Mouse (Mus musculus) ES-Bruce4 (cell line): ENCODE results near the gene Shprh. TPM values are rescaled to one million over a fixed set of nuclear protein-coding genes. Genes with fewer than 3 reads are reported as not detected.
"Not testable (repeated sequence)": the region's sequence is repeated elsewhere in the genome, so short reads cannot be mapped to it uniquely, and the experiment has no call there.

Experiments
- H3K27ac ChIP-seq: 2 replicates; pipeline ENCODE4 v1.5.1; 2012; ENCODE audit warnings: low read length, inconsistent platforms; ENCODE audit not compliant: insufficient read depth
- H3K27me3 ChIP-seq: 2 replicates; pipeline ENCODE4 v1.6.1; 2012; ENCODE audit warnings: mild to moderate bottlenecking, low read length, inconsistent platforms; ENCODE audit not compliant: control insufficient read depth, poor library complexity, insufficient read depth, severe bottlenecking
- H3K36me3 ChIP-seq: 2 replicates; pipeline ENCODE4 v1.6.1; 2012; ENCODE audit warnings: inconsistent platforms, mild to moderate bottlenecking, low read length, moderate library complexity; ENCODE audit not compliant: control insufficient read depth, poor library complexity, insufficient read depth, severe bottlenecking
- H3K4me1 ChIP-seq: one replicate; pipeline ENCODE4 v1.8.1; 2011; ENCODE audit warnings: low read length; ENCODE audit not compliant: control insufficient read depth, insufficient read depth
- H3K4me3 ChIP-seq: 2 replicates; pipeline ENCODE4 v1.5.1; 2011; ENCODE audit warnings: low read depth, mild to moderate bottlenecking, low read length
- H3K9ac ChIP-seq: 2 replicates; pipeline ENCODE4 v1.6.1; 2012; ENCODE audit warnings: low read depth, mild to moderate bottlenecking, inconsistent platforms; ENCODE audit not compliant: poor library complexity, severe bottlenecking
- H3K9me3 ChIP-seq: replicated peaks from 2 replicates; pipeline ENCODE4 v1.6.1; 2012; ENCODE audit warnings: mild to moderate bottlenecking, low read length, inconsistent platforms; ENCODE audit not compliant: control insufficient read depth, poor library complexity, insufficient read depth, severe bottlenecking
- CTCF ChIP-seq: IDR thresholded peaks from one replicate; pipeline ENCODE4 v1.8.1; 2011; ENCODE audit warnings: low read depth, low read length
- EP300 ChIP-seq: IDR thresholded peaks from 2 replicates; pipeline ENCODE4 v1.6.1; 2011; ENCODE audit warnings: low read depth, low read length; ENCODE audit not compliant: insufficient read depth
- POLR2A ChIP-seq: IDR thresholded peaks from one replicate; pipeline ENCODE4 v1.8.1; 2011; ENCODE audit warnings: low read length; ENCODE audit not compliant: insufficient read depth
- polyA plus RNA-seq: library from polyadenylated mRNA; stranded (reverse); fragments of >200 nt; gene quantifications from 2 replicates; pipeline ENCODE4 v1.2.4, GENCODE M21; 2011; ENCODE audit warnings: low read depth; ENCODE audit not compliant: missing spikeins, insufficient read depth, insufficient read length

Shprh gene
- polyA plus RNA-seq, 1 experiment, result 33.8 TPM

GRCm38 (mm10) chr10:11260119-11260518 is 110.9 kb downstream of the Shprh start:
- Histone ChIP-seq H3K36me3 (no peaks in the 10 kb centered on the region), H3K27ac (no peak overlapping the region), H3K9me3 (peaks cover 31% of the 10 kb centered on the region), H3K4me1 (no peaks in the 10 kb centered on the region), H3K9ac (no peak overlapping the region), H3K4me3 (no peak overlapping the region), H3K27me3 (no peaks in the 10 kb centered on the region)
- TF ChIP-seq POLR2A (no peak), EP300 (no peak), CTCF (no peak)

DNA sequence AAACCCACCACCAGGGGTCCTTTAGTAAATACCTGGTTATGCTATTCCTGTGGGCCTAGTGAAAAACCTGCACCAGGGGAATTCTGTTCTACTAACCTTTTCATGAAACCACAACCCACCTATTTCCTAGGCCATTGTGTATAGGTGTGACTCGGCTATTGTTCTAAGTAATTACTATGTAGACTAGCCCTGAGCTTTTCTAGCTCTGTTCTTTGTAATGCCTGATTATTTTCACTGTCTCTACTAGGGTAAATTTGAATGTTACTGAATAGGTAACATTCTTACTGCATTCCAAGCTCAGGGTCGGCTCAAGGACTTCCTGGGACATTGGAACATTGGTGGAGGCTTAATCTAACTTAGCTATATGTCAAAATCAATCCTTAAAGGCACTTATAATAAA is 113.1 kb downstream of the Shprh start:
- H3K9ac ChIP-seq, H3K36me3 ChIP-seq, H3K27me3 ChIP-seq, H3K4me1 ChIP-seq, H3K4me3 ChIP-seq, H3K27ac ChIP-seq: not testable (repeated sequence)
- H3K9me3 ChIP-seq, result peaks cover 24% of the 10 kb centered on the region

- H3K27ac ChIP-seq, result peak overlapping the region; percentile 64; the same call in 1 of the 2 replicates
- not testable (repeated sequence) for H3K4me3 ChIP-seq, H3K9ac ChIP-seq, H3K27me3 ChIP-seq, H3K4me1 ChIP-seq, H3K36me3 ChIP-seq
- H3K9me3 ChIP-seq, result peaks cover 24% of the 10 kb centered on the region
Observed at GRCm38 (mm10) chr10:11263795-11264194, 114.6 kb downstream of the Shprh start.

Other genes starting within 250 kb of the Shprh start
- not detected in 2 replicates for gene Grm1, start 67.1 kb upstream of the Shprh start, polyA plus RNA-seq
- 44.6 and 45.1 TPM in 2 replicates for gene Fbxo30, start 131.9 kb downstream of the Shprh start, polyA plus RNA-seq
- 1.8 TPM in 2 replicates for gene Epm2a, start 194.0 kb downstream of the Shprh start, polyA plus RNA-seq